In the genomic region with DNA sequence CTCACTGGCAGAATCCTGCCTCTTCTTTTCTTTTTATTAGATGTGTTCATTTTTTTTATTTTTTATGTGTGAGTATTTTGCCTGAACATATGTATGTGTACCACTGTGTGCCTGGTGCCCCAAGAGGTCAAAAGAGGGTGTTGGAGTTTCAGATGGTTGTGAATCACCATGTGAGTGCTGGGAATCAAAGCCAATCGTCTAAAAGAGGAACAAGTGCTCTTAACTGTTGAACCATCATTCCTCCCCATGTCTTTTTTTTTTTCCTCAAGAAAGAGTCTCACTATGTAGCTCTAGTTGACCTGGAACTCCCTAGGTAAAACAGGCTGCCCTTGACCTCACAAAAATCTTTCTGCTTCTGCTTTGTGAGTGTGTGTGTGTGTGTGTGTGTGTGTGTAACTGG, we compare ENCODE assay signal across 28 mouse cellular contexts. TPM values are rescaled to one million over a fixed set of nuclear protein-coding genes. Genes with fewer than 3 reads are reported as not detected.
A peak's percentile ranks its signal among the peaks of the same experiment; 100 is the strongest.
DNase-seq lines count a peak whose midpoint lies in the region; ATAC-seq and TF ChIP-seq lines count a peak whose summit lies in the region.
"Had no signal": no experiment of that assay in that cellular context is flagged by ENCODE, and none has a peak within 500 bp of the region (broad histone marks: within the 10 kb centered on the region; RNA-seq: fewer than 3 reads in every experiment).

No protein-coding gene starts in this region.

- WGBS in heart, embryonic 13.5 days = 21% methylated on average over 1 of the region's 1 CpGs
- WGBS in heart, postnatal 0 days = 14% methylated on average over 1 of the region's 1 CpGs

- H3K36me3 ChIP-seq in heart, embryonic 13.5 days = peaks cover 41% of the 10 kb centered on the region
- peaks cover 20% of the 10 kb centered on the region for H3K36me3 ChIP-seq in heart, postnatal 0 days (replicated peaks; ENCODE audit: control insufficient read depth, insufficient read depth, low read length)
- H3K36me3 ChIP-seq: embryonic facial prominence, embryonic 10.5 days; embryonic facial prominence, embryonic 13.5 days; forebrain, embryonic 10.5 days; intestine, embryonic 15.5 days; kidney, embryonic 15.5 days had no signal

- ATAC-seq in heart, embryonic 13.5 days (ENCODE audit: extremely low read depth, insufficient number of reproducible peaks, low FRiP score, low TSS enrichment) = no peak
- ATAC-seq in heart, postnatal 0 days (ENCODE audit: insufficient read depth, low read depth) = no peak
- 0 out of 2 replicates have a peak, but pooled peaks have one; percentile 39 for ATAC-seq in common myeloid progenitor, adult 5-6 weeks (replicated peaks; ENCODE audit: low read depth, poor library complexity, severe bottlenecking)
- ATAC-seq: CD4-positive, CD25-positive, alpha-beta regulatory T cell, adult 4 months; forebrain, embryonic 16.5 days; hindbrain, embryonic 16.5 days had no signal

- H3K4me1 ChIP-seq in heart, embryonic 13.5 days = peaks cover 58% of the 10 kb centered on the region
- peaks cover 36% of the 10 kb centered on the region for H3K4me1 ChIP-seq in heart, postnatal 0 days (ENCODE audit: control insufficient read depth, insufficient read depth)

- DNase-seq in heart, adult 9 months (ENCODE audit: low spot score in 2 of 2) = no peak
- DNase-seq in heart, postnatal 0 days (ENCODE audit: low spot score) = no peak
- no peak for DNase-seq in heart, adult 11 months
- DNase-seq in Muller cell, postnatal 12 days (ENCODE audit: inconsistent ontology term) = no peak
- DNase-seq: adrenal gland, adult 2 months; adrenal gland, postnatal 14 days; cerebellum, adult 11 months; cerebellum, adult 2 months; cerebellum, adult 9-11 months; cerebellum, postnatal 25 days; embryo, embryonic 11 days; gastrocnemius, postnatal 14 days; kidney, adult 11 months; kidney, adult 8-10 months had no signal

- H3K4me2 ChIP-seq in heart, embryonic 13.5 days = no peak overlapping the region
- H3K4me2 ChIP-seq in heart, postnatal 0 days (ENCODE audit: low read depth, low read length) = no peak overlapping the region
- H3K4me2 ChIP-seq: embryonic facial prominence, embryonic 13.5 days; forebrain, embryonic 13.5 days; hindbrain, embryonic 12.5 days; intestine, embryonic 15.5 days had no signal

- H3K4me3 ChIP-seq in heart, embryonic 13.5 days = no peak overlapping the region
- H3K4me3 ChIP-seq in heart, postnatal 0 days (ENCODE audit: low read depth, low read length) = no peak overlapping the region
- H3K4me3 ChIP-seq: embryonic facial prominence, embryonic 10.5 days; embryonic facial prominence, embryonic 13.5 days; erythroblast, embryonic 14.5 days; forebrain, embryonic 10.5 days; forebrain, embryonic 13.5 days; heart, embryonic 12.5 days; hindbrain, embryonic 12.5 days; intestine, embryonic 15.5 days; kidney, embryonic 15.5 days had no signal

- H3K9me3 ChIP-seq in heart, embryonic 13.5 days = no peaks in the 10 kb centered on the region
- no peaks in the 10 kb centered on the region for H3K9me3 ChIP-seq in heart, postnatal 0 days (replicated peaks; ENCODE audit: control insufficient read depth, low read length)
- H3K9me3 ChIP-seq: embryonic facial prominence, embryonic 10.5 days; embryonic facial prominence, embryonic 13.5 days; forebrain, embryonic 10.5 days; forebrain, embryonic 13.5 days; heart, embryonic 12.5 days; hindbrain, embryonic 12.5 days; intestine, embryonic 15.5 days; kidney, embryonic 15.5 days had no signal

- no peaks in the 10 kb centered on the region for H3K27me3 ChIP-seq in heart, embryonic 13.5 days (replicated peaks)
- no peaks in the 10 kb centered on the region for H3K27me3 ChIP-seq in heart, postnatal 0 days (ENCODE audit: control insufficient read depth, insufficient read depth, low read length)
- H3K27me3 ChIP-seq: heart, embryonic 12.5 days; intestine, embryonic 15.5 days had no signal

- TF ChIP-seq EP300 in heart, postnatal 0 days (IDR thresholded peaks at IDR 0.05; ENCODE audit: low read depth) = no peak

- no peak overlapping the region for H3K9ac ChIP-seq in heart, embryonic 13.5 days
- H3K9ac ChIP-seq in heart, postnatal 0 days (replicated peaks; ENCODE audit: low read depth, low read length) = no peak overlapping the region
- H3K9ac ChIP-seq: embryonic facial prominence, embryonic 13.5 days; forebrain, embryonic 13.5 days; heart, embryonic 12.5 days; hindbrain, embryonic 12.5 days; intestine, embryonic 15.5 days; kidney, embryonic 15.5 days had no signal

- peak overlapping the region; percentile 91 for H3K27ac ChIP-seq in heart, embryonic 13.5 days (replicated peaks)
- H3K27ac ChIP-seq in heart, postnatal 0 days (ENCODE audit: low read depth) = peak overlapping the region; percentile 88; the same call in 1 of the 2 replicates
- H3K27ac ChIP-seq: embryonic facial prominence, embryonic 10.5 days; embryonic facial prominence, embryonic 13.5 days; forebrain, embryonic 10.5 days; forebrain, embryonic 13.5 days; hindbrain, embryonic 12.5 days; intestine, embryonic 15.5 days had no signal

- TF ChIP-seq CTCF in heart, postnatal 0 days (IDR thresholded peaks at IDR 0.05; ENCODE audit: low read depth) = no peak

RNA-seq across cellular contexts. Expression of gene Snta1, which starts 5.9 kb away (rescaled TPM):
- 38.0 and 41.5 TPM in 2 replicates for polyA plus RNA-seq in heart, embryonic 13.5 days (2015; fragmentation: Nextera tagmentation; extraction: Ambion mirVana)
- 139 and 158 TPM in 2 replicates for total RNA-seq in heart, postnatal 0 days (2014; rRNA removed; ENCODE audit: low replicate concordance)
- 66.9 and 67.8 TPM in 2 replicates for polyA plus RNA-seq in heart, postnatal 0 days (2015; fragmentation: Nextera tagmentation; extraction: Ambion mirVana)
- not detected in 2 replicates for total RNA-seq in common myeloid progenitor, adult 5-6 weeks (2017)
- polyA plus RNA-seq: CD4-positive, CD25-positive, alpha-beta regulatory T cell, adult 4 months had no signal

RNA-seq across cellular contexts. Expression of gene Cdk5rap1, which starts 29.2 kb away (rescaled TPM):
- 13.2 and 15.7 TPM in 2 replicates for polyA plus RNA-seq in heart, embryonic 13.5 days (2015; fragmentation: Nextera tagmentation; extraction: Ambion mirVana)
- 12.9 and 32.7 TPM in 2 replicates for total RNA-seq in heart, postnatal 0 days (2014; rRNA removed; ENCODE audit: low replicate concordance)
- 20.5 and 24.9 TPM in 2 replicates for polyA plus RNA-seq in heart, postnatal 0 days (2015; fragmentation: Nextera tagmentation; extraction: Ambion mirVana)
- total RNA-seq in common myeloid progenitor, adult 5-6 weeks (2017) = 16.8 and 17.7 TPM in 2 replicates

RNA-seq across cellular contexts. Expression of gene Cbfa2t2, which starts 34.3 kb away (rescaled TPM):
- polyA plus RNA-seq in heart, embryonic 13.5 days (2015; fragmentation: Nextera tagmentation; extraction: Ambion mirVana) = 28.3 and 29.2 TPM in 2 replicates
- 28.0 and 45.1 TPM in 2 replicates for total RNA-seq in heart, postnatal 0 days (2014; rRNA removed; ENCODE audit: low replicate concordance)
- 18.1 and 18.2 TPM in 2 replicates for polyA plus RNA-seq in heart, postnatal 0 days (2015; fragmentation: Nextera tagmentation; extraction: Ambion mirVana)
- 16.2 and 23.8 TPM in 2 replicates for total RNA-seq in common myeloid progenitor, adult 5-6 weeks (2017)

Comparison
In these comparisons a context has a peak if more than half of its experiments do, and no peak if none do; other contexts are left out.
1. RNA of gene Snta1, which starts 5.9 kb away (total RNA-seq): 139 to 158 TPM in heart, postnatal 0 days; not detected in common myeloid progenitor, adult 5-6 weeks; every median in the first group is over 100 times any median in the second.